In the genomic region with DNA sequence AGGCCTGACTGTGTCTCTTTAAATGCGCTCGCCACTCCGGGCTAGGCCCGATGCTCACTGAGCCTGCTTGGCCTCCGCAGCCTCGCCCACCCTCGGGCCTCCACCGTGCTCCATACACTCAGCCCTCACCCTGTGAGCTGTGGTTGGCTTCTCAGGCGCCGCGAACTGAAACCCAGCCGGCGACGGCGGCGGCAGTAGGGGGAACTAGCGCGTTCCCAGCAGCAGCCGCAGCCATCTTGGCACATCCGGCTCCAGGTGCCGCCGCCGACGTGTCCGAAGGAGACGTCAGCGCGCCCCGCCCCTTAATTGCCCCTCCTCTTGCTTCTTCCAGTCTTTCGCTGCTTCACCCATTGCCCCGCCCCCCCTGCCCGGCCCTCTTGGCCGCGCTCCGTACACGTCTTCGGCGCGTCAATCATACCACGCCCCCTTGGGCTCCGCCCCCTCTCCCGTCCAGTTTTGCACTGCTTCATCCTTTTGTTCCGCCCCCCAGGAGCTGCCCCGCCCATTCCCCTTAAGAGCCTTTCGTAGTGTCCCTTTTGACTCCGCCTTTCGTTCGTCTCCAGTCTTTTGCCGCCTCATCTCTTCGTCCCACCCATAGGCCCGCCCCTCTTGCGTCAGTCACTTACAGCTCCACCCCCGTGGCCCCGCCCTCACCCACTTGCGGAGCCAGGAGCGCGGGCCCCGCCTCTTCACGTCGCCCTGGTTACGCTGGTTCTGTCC, we compare ENCODE assay signal across 8 mouse cellular contexts. TPM values are rescaled to one million over a fixed set of nuclear protein-coding genes. Genes with fewer than 3 reads are reported as not detected.
A peak's percentile ranks its signal among the peaks of the same experiment; 100 is the strongest.
DNase-seq lines count a peak whose midpoint lies in the region; ATAC-seq lines count a peak whose summit lies in the region.

A gene (minus strand): TSS at position 271 of the 720 bp plus-strand sequence.

- H3K4me2 ChIP-seq in hindbrain, embryonic 16.5 days (ENCODE audit: low read length): peak within 1 kb of the TSS; percentile 90

- peak within 1 kb of the TSS; percentile 78 for H3K9ac ChIP-seq in hindbrain, embryonic 16.5 days (ENCODE audit: low read depth, low read length)

- peaks cover 11% of the 10 kb centered on the region for H3K36me3 ChIP-seq in hindbrain, embryonic 16.5 days (ENCODE audit: control insufficient read depth, insufficient read depth, low read length)
- H3K36me3 ChIP-seq in macrophage (ENCODE audit: inconsistent target): peaks cover 18% of the 10 kb centered on the region

- H3K9me3 ChIP-seq in hindbrain, embryonic 16.5 days (ENCODE audit: control insufficient read depth, low read length): no peaks in the 10 kb centered on the region

- DNase-seq in WW6 (ENCODE audit: low read depth, low spot score): peak; percentile 100
- DNase-seq in cerebellum, postnatal 4 days (ENCODE audit: low spot score in 2 of 2): peak; percentile 97 to 100
- DNase-seq in gastrocnemius, adult 18-20 months (ENCODE audit: low spot score): peak; percentile 100
- peak; percentile 99 to 100 for DNase-seq in left cerebral cortex, adult 18-20 months (ENCODE audit: low spot score in 2 of 2)
- peak; percentile 100 for DNase-seq in right cerebral cortex, adult 18-20 months
- peak; percentile 98 for DNase-seq in urinary bladder, postnatal 10 days (ENCODE audit: low spot score)

- peaks cover 36% of the 10 kb centered on the region for H3K4me1 ChIP-seq in hindbrain, embryonic 16.5 days (ENCODE audit: control insufficient read depth, insufficient read depth, low read depth, low read length)

- H3K27ac ChIP-seq in hindbrain, embryonic 16.5 days (ENCODE audit: low read depth, low read length): peak within 1 kb of the TSS; percentile 92
- H3K27ac ChIP-seq in macrophage: peak within 1 kb of the TSS; percentile 77

- peaks cover 66% of the 10 kb centered on the region for H3K79me2 ChIP-seq in macrophage (ENCODE audit: inconsistent target)

- peak; percentile 93 for ATAC-seq in hindbrain, embryonic 16.5 days

- under 1% methylated on average over 60 of the region's 61 CpGs for WGBS in hindbrain, embryonic 16.5 days
- WGBS in macrophage (ENCODE audit: missing documents): under 1% methylated on average over 58 of the region's 61 CpGs

- H3K27me3 ChIP-seq in hindbrain, embryonic 16.5 days (replicated peaks; ENCODE audit: control insufficient read depth, insufficient read depth, low read length): no peaks in the 10 kb centered on the region

- H3K4me3 ChIP-seq in hindbrain, embryonic 16.5 days (ENCODE audit: low read length): peak within 1 kb of the TSS; percentile 56
- peak within 1 kb of the TSS; percentile 94 for H3K4me3 ChIP-seq in macrophage (ENCODE audit: inconsistent target)

RNA-seq across cellular contexts. Expression of the gene that starts here (rescaled TPM):
- 10 to 100 TPM; 23.5 to 24.8 TPM for total RNA-seq in gastrocnemius, adult 18-20 months (2021)
- 15.4 and 19.3 TPM in 2 replicates for polyA plus RNA-seq in hindbrain, embryonic 16.5 days (2015; fragmentation: Nextera tagmentation; extraction: Ambion mirVana)
- total RNA-seq in left cerebral cortex, adult 18-20 months (2021): 10 to 100 TPM; 42.7 to 46.0 TPM
- 100 to 1,000 TPM in 17 of 26 experiments, 10 to 100 TPM in 9; 55.6 to 143 (median 105) TPM for total RNA-seq in macrophage (2018; cell fraction: chromatin; rRNA removed)
- 10 to 100 TPM; 35.0 to 58.5 (median 50.0) TPM for total RNA-seq in macrophage (2018; cell fraction: cytosol; rRNA removed)
- 10 to 100 TPM; 44.2 to 98.8 (median 78.8) TPM for total RNA-seq in macrophage (2018; cell fraction: nucleus; rRNA removed)
- 37.5 to 46.9 TPM (median 42.2 TPM) in 3 replicates for polyA plus RNA-seq in macrophage (2018)

Comparison
In these comparisons a context has a peak if more than half of its experiments do, and no peak if none do; other contexts are left out.
1. Peak in every context shown above with its lines: DNase-seq, ATAC-seq, H3K4me3 ChIP-seq and H3K27ac ChIP-seq.